9 mouse cellular contexts compared by ENCODE assay signal in genomic region chr1:172027010-172027808, GRCm38 (mm10). TPM values are rescaled to one million over a fixed set of nuclear protein-coding genes. Genes with fewer than 3 reads are reported as not detected.
DNase-seq lines count a peak whose midpoint lies in the region; ATAC-seq and TF ChIP-seq lines count a peak whose summit lies in the region.
"Had no signal": no experiment of that assay in that cellular context is flagged by ENCODE, and none has a peak within 500 bp of the region (broad histone marks: within the 10 kb centered on the region; RNA-seq: fewer than 3 reads in every experiment).

No protein-coding gene starts in this region.

- H3K4me2 ChIP-seq in embryonic facial prominence, embryonic 15.5 days (replicated peaks): peak overlapping the region; percentile 68
- H3K4me2 ChIP-seq in heart, embryonic 12.5 days: peak overlapping the region; percentile 89
- peak overlapping the region; percentile 77 for H3K4me2 ChIP-seq in kidney, embryonic 16.5 days (replicated peaks; ENCODE audit: low read depth, low read length)

- no peaks in the 10 kb centered on the region for H3K36me3 ChIP-seq in embryonic facial prominence, embryonic 15.5 days
- H3K36me3 ChIP-seq in heart, embryonic 12.5 days: peaks cover 3% of the 10 kb centered on the region; the same call in 1 of the 2 replicates
- H3K36me3 ChIP-seq in kidney, embryonic 16.5 days (ENCODE audit: insufficient read depth, low read length): no peaks in the 10 kb centered on the region
- H3K36me3 ChIP-seq: G1E had no signal

- no peak for TF ChIP-seq CTCF in bone marrow macrophage, adult 2 months (IDR thresholded peaks at IDR 0.05; ENCODE audit: low read depth, low read length)

- TF ChIP-seq POLR2A in bone marrow macrophage, adult 2 months (IDR thresholded peaks at IDR 0.05; ENCODE audit: borderline replicate concordance, low read depth, low read length): no peak

- H3K4me3 ChIP-seq in bone marrow macrophage, adult 2 months (ENCODE audit: insufficient read depth, low read length): peak overlapping the region; percentile 64
- H3K4me3 ChIP-seq in embryonic facial prominence, embryonic 15.5 days (replicated peaks): peak overlapping the region; percentile 91
- peak overlapping the region; percentile 95 for H3K4me3 ChIP-seq in heart, embryonic 12.5 days
- peak overlapping the region; percentile 79 for H3K4me3 ChIP-seq in kidney, embryonic 16.5 days (ENCODE audit: low read length)

- H3K4me1 ChIP-seq in bone marrow macrophage, adult 2 months (ENCODE audit: control insufficient read depth, insufficient read depth, low read length): no peaks in the 10 kb centered on the region
- peaks cover 45% of the 10 kb centered on the region for H3K4me1 ChIP-seq in embryonic facial prominence, embryonic 15.5 days
- H3K4me1 ChIP-seq in heart, embryonic 12.5 days (replicated peaks): peaks cover 35% of the 10 kb centered on the region
- H3K4me1 ChIP-seq in kidney, embryonic 16.5 days (ENCODE audit: insufficient read depth, low read length): peaks cover 41% of the 10 kb centered on the region

- peak overlapping the region; percentile 90 for H3K9ac ChIP-seq in embryonic facial prominence, embryonic 15.5 days
- peak overlapping the region; percentile 96 for H3K9ac ChIP-seq in heart, embryonic 12.5 days
- H3K9ac ChIP-seq in kidney, embryonic 16.5 days (replicated peaks; ENCODE audit: low read length): peak overlapping the region; percentile 91

- H3K27me3 ChIP-seq in embryonic facial prominence, embryonic 15.5 days: no peaks in the 10 kb centered on the region
- no peaks in the 10 kb centered on the region for H3K27me3 ChIP-seq in heart, embryonic 12.5 days (replicated peaks)
- no peaks in the 10 kb centered on the region for H3K27me3 ChIP-seq in kidney, embryonic 16.5 days (ENCODE audit: insufficient read depth, low read length)

- no peaks in the 10 kb centered on the region for H3K9me3 ChIP-seq in embryonic facial prominence, embryonic 15.5 days (replicated peaks)
- H3K9me3 ChIP-seq in heart, embryonic 12.5 days (replicated peaks): no peaks in the 10 kb centered on the region
- no peaks in the 10 kb centered on the region for H3K9me3 ChIP-seq in kidney, embryonic 16.5 days (ENCODE audit: low read length)
- H3K9me3 ChIP-seq: G1E had no signal

- peak; percentile 89 for DNase-seq in B cell, adult 2 months
- peak; percentile 84 for DNase-seq in liver
- DNase-seq in spleen, postnatal 14 days (ENCODE audit: low spot score in 2 of 2): peak; percentile 63 to 76

- H3K27ac ChIP-seq in bone marrow macrophage, adult 2 months (ENCODE audit: insufficient read depth, low read depth, low read length): no peak overlapping the region
- peak overlapping the region; percentile 97 for H3K27ac ChIP-seq in embryonic facial prominence, embryonic 15.5 days (replicated peaks)
- peak overlapping the region; percentile 79 for H3K27ac ChIP-seq in heart, embryonic 12.5 days (ENCODE audit: poor library complexity, severe bottlenecking)
- H3K27ac ChIP-seq in kidney, embryonic 16.5 days (ENCODE audit: low read length): peak overlapping the region; percentile 88

- peak; percentile 89 for ATAC-seq in embryonic facial prominence, embryonic 15.5 days (ENCODE audit: insufficient number of reproducible peaks, low FRiP score, low TSS enrichment, low read depth)
- ATAC-seq in heart, embryonic 12.5 days (ENCODE audit: insufficient number of reproducible peaks, low FRiP score): peak; percentile 90
- peak; percentile 92 for ATAC-seq in kidney, embryonic 16.5 days (ENCODE audit: low FRiP score, low TSS enrichment)
- ATAC-seq in monocyte, adult 5-6 weeks (replicated peaks; ENCODE audit: insufficient number of reproducible peaks, low FRiP score, low TSS enrichment, poor library complexity, severe bottlenecking): peak; percentile 41; the same call in 1 of the 2 replicates

- under 1% methylated on average over 48 of the region's 54 CpGs for WGBS in embryonic facial prominence, embryonic 15.5 days
- under 1% methylated on average over 50 of the region's 54 CpGs for WGBS in heart, embryonic 12.5 days
- under 1% methylated on average over 50 of the region's 54 CpGs for WGBS in kidney, embryonic 16.5 days

RNA-seq across cellular contexts. Expression of gene Vangl2, which starts 1.0 kb away (rescaled TPM):
- 0.74 and 1.2 TPM in 2 replicates for polyA plus RNA-seq in bone marrow macrophage, adult 2 months (2012; ENCODE audit: insufficient read depth, insufficient read length, missing spikeins)
- 20.1 and 22.7 TPM in 2 replicates for polyA plus RNA-seq in embryonic facial prominence, embryonic 15.5 days (2015; fragmentation: Nextera tagmentation; extraction: Ambion mirVana)
- polyA plus RNA-seq in heart, embryonic 12.5 days (2016; fragmentation: Nextera tagmentation; extraction: Ambion mirVana): 13.5 and 14.4 TPM in 2 replicates
- polyA plus RNA-seq in kidney, embryonic 16.5 days (2015; fragmentation: Nextera tagmentation; extraction: Ambion mirVana): 14.6 and 19.0 TPM in 2 replicates
- total RNA-seq in monocyte, adult 5-6 weeks (2017): 0.67 to 2.7 TPM (median 1.2 TPM) in 3 replicates
- polyA plus RNA-seq: G1E had no signal

RNA-seq across cellular contexts. Expression of gene Nhlh1, which starts 30.2 kb away (rescaled TPM):
- not detected in 2 replicates for polyA plus RNA-seq in bone marrow macrophage, adult 2 months (2012; ENCODE audit: insufficient read depth, insufficient read length, missing spikeins)
- 2.1 and 2.7 TPM in 2 replicates for polyA plus RNA-seq in embryonic facial prominence, embryonic 15.5 days (2015; fragmentation: Nextera tagmentation; extraction: Ambion mirVana)
- not detected in 2 replicates for polyA plus RNA-seq in heart, embryonic 12.5 days (2016; fragmentation: Nextera tagmentation; extraction: Ambion mirVana)
- polyA plus RNA-seq in kidney, embryonic 16.5 days (2015; fragmentation: Nextera tagmentation; extraction: Ambion mirVana): not detected in 2 replicates
- total RNA-seq in monocyte, adult 5-6 weeks (2017): not detected in 3 replicates
- total RNA-seq: G1E had no signal

RNA-seq across cellular contexts. Expression of gene Copa, which starts 55.1 kb away (rescaled TPM):
- 159 and 167 TPM in 2 replicates for polyA plus RNA-seq in bone marrow macrophage, adult 2 months (2012; ENCODE audit: insufficient read depth, insufficient read length, missing spikeins)
- 231 and 235 TPM in 2 replicates for polyA plus RNA-seq in embryonic facial prominence, embryonic 15.5 days (2015; fragmentation: Nextera tagmentation; extraction: Ambion mirVana)
- polyA plus RNA-seq in heart, embryonic 12.5 days (2016; fragmentation: Nextera tagmentation; extraction: Ambion mirVana): 214 and 219 TPM in 2 replicates
- 260 and 264 TPM in 2 replicates for polyA plus RNA-seq in kidney, embryonic 16.5 days (2015; fragmentation: Nextera tagmentation; extraction: Ambion mirVana)
- 154 to 190 TPM (median 159 TPM) in 3 replicates for total RNA-seq in monocyte, adult 5-6 weeks (2017)

RNA-seq across cellular contexts. Expression of gene Ncstn, which starts 55.4 kb away (rescaled TPM):
- polyA plus RNA-seq in bone marrow macrophage, adult 2 months (2012; ENCODE audit: insufficient read depth, insufficient read length, missing spikeins): 142 and 144 TPM in 2 replicates
- 117 and 121 TPM in 2 replicates for polyA plus RNA-seq in embryonic facial prominence, embryonic 15.5 days (2015; fragmentation: Nextera tagmentation; extraction: Ambion mirVana)
- polyA plus RNA-seq in heart, embryonic 12.5 days (2016; fragmentation: Nextera tagmentation; extraction: Ambion mirVana): 132 TPM in 2 replicates
- polyA plus RNA-seq in kidney, embryonic 16.5 days (2015; fragmentation: Nextera tagmentation; extraction: Ambion mirVana): 160 and 164 TPM in 2 replicates
- total RNA-seq in monocyte, adult 5-6 weeks (2017): 47.2 to 70.4 TPM (median 56.3 TPM) in 3 replicates

Comparison
In these comparisons a context has a peak if more than half of its experiments do, and no peak if none do; other contexts are left out.
1. ATAC-seq: peak in every context shown above with its lines; median percentile 92 in kidney, embryonic 16.5 days; 90 in heart, embryonic 12.5 days; 89 in embryonic facial prominence, embryonic 15.5 days; 41 in monocyte, adult 5-6 weeks.